Mouse (Mus musculus) liver, postnatal 0 days (tissue): ENCODE results near the gene 1700020N01Rik.

Experiments used
- CTCF ChIP-seq: sonication (generic); IDR thresholded peaks from 2 replicates; pipeline ENCODE4 v1.5.1; 2016; ENCODE audit warnings: antibody characterized with exemption, low read depth
- EP300 ChIP-seq: IDR thresholded peaks from 2 replicates; pipeline ENCODE4 v1.6.1; 2016; ENCODE audit warnings: antibody characterized with exemption, low read depth, mild to moderate bottlenecking

DNA sequence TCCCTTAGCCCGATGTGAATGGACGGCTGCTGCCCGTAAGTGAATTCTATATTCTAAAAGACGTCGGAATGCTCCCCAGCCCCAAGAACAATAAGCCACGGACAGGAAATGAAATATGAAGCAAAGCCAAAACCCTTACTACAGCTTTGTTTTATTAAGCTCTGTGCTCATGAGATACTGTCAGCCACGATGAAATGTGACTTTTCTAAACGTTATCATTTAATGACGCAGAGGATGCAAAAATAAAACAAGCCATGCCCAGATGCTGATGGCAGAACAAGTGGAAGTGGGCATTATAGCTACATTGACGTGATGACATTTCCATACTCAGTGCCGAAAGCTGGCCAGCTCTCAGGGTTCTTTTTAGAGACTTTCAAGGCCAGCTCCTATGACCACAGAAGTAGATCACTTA is 76.8 kb downstream of the 1700020N01Rik start:
- TF ChIP-seq CTCF = no peak
- TF ChIP-seq EP300 = no peak; the same call in 1 of the 2 replicates
